Mouse (Mus musculus): Measurements from ENCODE around the gene Gnpnat1. TPM values are rescaled to one million over a fixed set of nuclear protein-coding genes. Genes with fewer than 3 reads are reported as not detected.

Gnpnat1 gene
- polyA plus RNA-seq, 1 experiment from 2014 or later, result 54.4 TPM

DNA sequence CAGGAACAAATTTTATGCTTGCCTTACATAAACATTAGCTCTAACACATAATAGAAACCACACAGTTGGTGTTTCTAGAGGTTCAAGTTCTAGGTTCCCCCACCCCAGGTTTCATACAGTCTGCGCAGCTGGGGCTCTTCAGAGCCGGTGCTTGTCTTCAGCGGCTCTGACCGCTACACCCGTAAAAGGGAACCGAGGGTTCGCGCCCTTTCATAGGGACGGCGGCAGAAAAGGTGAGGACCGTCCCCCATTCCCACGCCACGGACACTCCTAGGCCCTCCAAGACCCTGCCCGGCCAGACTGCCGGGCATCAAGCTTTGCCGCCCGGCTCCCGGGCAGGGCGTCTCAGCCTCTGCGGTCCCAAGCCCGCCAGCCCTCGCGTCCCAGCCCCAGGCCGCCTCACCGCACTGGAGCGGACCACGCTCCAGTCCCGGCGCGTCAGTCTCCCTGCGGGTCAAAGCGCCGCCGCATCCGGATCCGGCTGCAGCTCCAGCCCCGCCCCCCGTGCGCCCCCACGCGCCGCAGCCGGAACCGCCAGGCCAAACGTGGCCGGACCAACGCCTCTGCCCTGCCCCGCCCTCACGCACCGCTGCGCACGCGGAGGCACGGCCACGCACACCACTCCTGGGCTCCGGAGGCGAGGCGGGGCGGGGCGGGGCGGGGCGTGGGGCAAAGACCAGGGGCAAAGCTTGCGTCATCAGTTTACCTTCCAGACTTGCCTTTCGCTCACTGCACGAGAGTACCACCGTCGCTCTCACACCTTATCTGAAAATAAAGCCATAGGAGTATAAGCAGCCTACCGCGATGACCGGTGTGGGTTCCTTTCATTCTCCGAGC lies 16.1 kb downstream of the Gnpnat1 start:
- peak; percentile 96 for DNase-seq (ENCODE audit: low spot score)
- Histone ChIP-seq H3K4me1 (peaks cover 14% of the 10 kb centered on the region), H3K4me3 (peak overlapping the region; percentile 81), H3K27me3 (ENCODE audit: insufficient read depth, poor library complexity, severe bottlenecking) (no peaks in the 10 kb centered on the region), H3K36me3 (0 out of 2 replicates have a peak, but pooled peaks cover 4% of the 10 kb centered on the region), H3K9me3 (no peaks in the 10 kb centered on the region), H3K27ac (peak overlapping the region; percentile 95)
- WGBS, result under 1% methylated on average over 64 of the region's 71 CpGs

DNA sequence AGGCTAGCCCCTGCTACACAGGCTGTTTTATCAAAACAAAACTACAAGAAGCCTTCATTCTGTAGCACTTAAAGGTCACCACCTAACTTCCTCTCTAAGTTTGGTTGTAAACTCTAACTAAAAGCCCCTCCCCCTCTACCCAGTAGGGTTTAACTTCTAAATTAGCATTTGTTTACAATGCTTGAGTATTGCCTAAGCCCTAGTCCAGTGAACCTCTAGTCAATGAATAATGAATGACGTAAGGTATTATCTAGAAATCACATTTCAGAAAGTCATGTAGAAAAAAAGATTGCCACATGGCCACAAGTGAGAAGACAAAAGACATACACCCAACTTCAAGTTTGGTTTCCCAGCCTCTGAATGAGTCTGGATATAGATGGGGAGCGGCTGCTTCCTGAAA lies 17.2 kb downstream of the Gnpnat1 start:
- WGBS, result 20% methylated on average over 2 of the region's 2 CpGs
- DNase-seq (ENCODE audit: low spot score), result no peak
- peak overlapping the region; percentile 95 for H3K27ac ChIP-seq

DNA sequence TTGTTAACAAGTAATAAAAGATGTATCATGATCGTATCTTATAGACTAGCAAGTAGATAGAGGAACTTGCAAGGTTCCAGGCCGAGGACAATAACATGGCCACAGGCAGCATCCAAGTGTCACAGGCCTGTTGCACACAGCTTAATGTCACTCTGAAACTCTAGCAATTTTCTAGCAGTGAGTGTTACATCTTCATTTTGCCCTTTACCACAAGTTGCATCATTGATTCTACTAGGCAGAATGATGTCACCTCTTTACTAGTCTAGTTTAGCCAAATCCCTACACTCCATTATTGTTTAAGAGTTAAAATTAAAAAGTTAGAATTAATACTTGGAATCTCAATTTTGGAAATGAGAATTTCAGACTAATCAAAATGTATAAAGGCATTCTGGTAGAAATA lies 19.1 kb downstream of the Gnpnat1 start:
- Histone ChIP-seq H3K4me3 (no peak overlapping the region), H3K27me3 (ENCODE audit: insufficient read depth, poor library complexity, severe bottlenecking) (no peaks in the 10 kb centered on the region), H3K9me3 (no peaks in the 10 kb centered on the region), H3K36me3 (peaks cover 25% of the 10 kb centered on the region), H3K4me1 (peaks cover 14% of the 10 kb centered on the region), H3K27ac (no peak overlapping the region)
- WGBS, result 91% methylated on average over 2 of the region's 2 CpGs
- DNase-seq (ENCODE audit: low spot score), result no peak

More for the DNA sequence above, 17.2 kb downstream of the Gnpnat1 start:
- H3K27me3 ChIP-seq (ENCODE audit: insufficient read depth, poor library complexity, severe bottlenecking), result no peaks in the 10 kb centered on the region
- peaks cover 12% of the 10 kb centered on the region for H3K36me3 ChIP-seq
- peaks cover 14% of the 10 kb centered on the region for H3K4me1 ChIP-seq
- peak overlapping the region; percentile 81 for H3K4me3 ChIP-seq
- no peaks in the 10 kb centered on the region for H3K9me3 ChIP-seq

DNA sequence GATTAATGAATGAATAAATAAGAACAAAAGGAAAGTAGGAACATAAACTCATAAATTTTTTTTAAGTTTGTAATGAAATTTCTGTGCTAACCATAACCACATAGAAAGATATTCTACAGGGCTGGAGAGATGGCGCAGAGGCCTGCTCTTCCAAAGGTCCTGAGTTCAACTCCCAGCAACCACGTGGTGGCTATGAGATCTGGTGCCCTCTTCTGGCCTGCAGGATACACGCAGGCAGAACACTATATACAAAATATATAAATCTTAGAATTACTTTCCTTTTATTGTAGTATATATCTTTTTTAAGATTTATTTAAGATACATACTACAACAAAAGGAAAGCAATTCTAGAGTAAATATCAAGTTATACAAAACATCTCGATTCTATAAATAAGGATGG lies 21.8 kb downstream of the Gnpnat1 start:
- Histone ChIP-seq H3K27ac (no peak overlapping the region), H3K4me1 (peaks cover 10% of the 10 kb centered on the region), H3K36me3 (peaks cover 48% of the 10 kb centered on the region), H3K27me3 (ENCODE audit: insufficient read depth, poor library complexity, severe bottlenecking) (no peaks in the 10 kb centered on the region), H3K4me3 (no peak overlapping the region), H3K9me3 (no peaks in the 10 kb centered on the region)
- DNase-seq (ENCODE audit: low spot score), result no peak
- WGBS, result 82% methylated on average over 4 of the region's 4 CpGs

DNA sequence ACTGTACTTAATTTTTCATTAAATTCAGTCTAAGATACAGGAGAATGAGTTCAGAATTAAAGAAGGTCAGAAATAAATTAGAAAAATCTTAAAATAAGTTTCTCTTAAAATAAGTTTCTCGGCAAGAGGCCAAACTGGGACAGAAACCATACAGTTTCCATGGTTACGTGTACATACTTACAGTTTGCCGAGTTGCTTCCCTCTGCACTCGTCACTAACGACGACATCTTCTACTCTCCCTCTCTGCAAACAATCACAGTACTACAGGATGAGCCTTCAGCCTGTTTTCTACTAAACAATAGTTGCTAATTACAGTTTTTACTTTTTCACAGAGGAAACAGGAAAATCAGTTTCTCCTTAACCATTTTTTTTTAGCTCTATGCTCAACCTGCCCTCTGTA lies 24.0 kb downstream of the Gnpnat1 start:
- Histone ChIP-seq H3K27me3 (ENCODE audit: insufficient read depth, poor library complexity, severe bottlenecking) (no peaks in the 10 kb centered on the region), H3K27ac (no peak overlapping the region), H3K4me1 (no peaks in the 10 kb centered on the region), H3K36me3 (peaks cover 48% of the 10 kb centered on the region), H3K9me3 (no peaks in the 10 kb centered on the region), H3K4me3 (no peak overlapping the region)
- DNase-seq (ENCODE audit: low spot score), result no peak
- 88% methylated on average over 6 of the region's 6 CpGs for WGBS

DNA sequence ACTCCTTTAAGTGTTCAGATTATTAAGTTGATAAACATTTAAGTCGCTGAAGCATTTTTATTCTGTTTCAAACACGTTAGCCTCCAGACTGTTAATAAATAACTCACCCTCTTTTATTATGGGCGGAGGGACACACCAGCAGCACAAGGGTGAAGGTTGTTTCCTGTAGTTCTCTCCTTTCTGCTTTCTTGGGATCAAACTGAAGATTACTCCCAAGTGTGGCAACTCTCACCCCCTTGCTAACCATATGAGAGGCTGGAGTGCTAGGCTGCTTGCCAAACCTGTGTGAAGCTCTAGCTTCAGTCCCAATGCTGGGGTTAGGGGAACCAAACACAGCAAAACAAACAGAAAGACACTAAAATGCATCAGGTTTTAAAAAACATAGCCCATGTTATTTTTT lies 25.9 kb downstream of the Gnpnat1 start:
- Histone ChIP-seq H3K4me3 (no peak overlapping the region), H3K9me3 (no peaks in the 10 kb centered on the region), H3K4me1 (no peaks in the 10 kb centered on the region), H3K36me3 (peaks cover 44% of the 10 kb centered on the region), H3K27me3 (ENCODE audit: insufficient read depth, poor library complexity, severe bottlenecking) (no peaks in the 10 kb centered on the region), H3K27ac (no peak overlapping the region)
- DNase-seq (ENCODE audit: low spot score), result no peak
- WGBS, result 97% methylated on average over 3 of the region's 3 CpGs

DNA sequence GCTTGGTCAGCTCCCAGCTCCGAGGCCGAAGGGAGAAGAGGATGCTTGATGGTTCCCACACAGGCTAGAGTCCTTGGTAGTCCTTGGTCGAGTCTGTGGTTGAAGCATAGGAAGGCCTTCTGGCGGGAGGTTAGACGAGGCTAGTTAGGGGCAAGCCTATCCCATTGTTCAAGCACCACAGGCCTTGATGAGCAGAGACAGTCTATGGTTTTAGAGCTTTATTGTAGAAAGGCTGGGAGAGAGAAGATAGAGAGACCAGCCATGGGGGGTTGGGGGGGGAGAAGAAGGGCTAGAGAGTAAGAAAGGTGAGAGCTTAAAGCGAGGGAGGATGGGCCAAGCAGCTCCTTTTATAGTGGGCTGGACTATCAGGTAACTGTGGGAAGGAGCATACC lies 39.5 kb downstream of the Gnpnat1 start:
- no peak overlapping the region for H3K4me3 ChIP-seq
- peaks cover 34% of the 10 kb centered on the region for H3K36me3 ChIP-seq
- no peaks in the 10 kb centered on the region for H3K9me3 ChIP-seq
- 81% methylated on average over 6 of the region's 6 CpGs for WGBS
- no peak overlapping the region for H3K27ac ChIP-seq
- no peak for DNase-seq (ENCODE audit: low spot score)
- H3K4me1 ChIP-seq, result no peaks in the 10 kb centered on the region; the same call in 1 of the 2 replicates
- H3K27me3 ChIP-seq (ENCODE audit: insufficient read depth, poor library complexity, severe bottlenecking), result no peaks in the 10 kb centered on the region

DNA sequence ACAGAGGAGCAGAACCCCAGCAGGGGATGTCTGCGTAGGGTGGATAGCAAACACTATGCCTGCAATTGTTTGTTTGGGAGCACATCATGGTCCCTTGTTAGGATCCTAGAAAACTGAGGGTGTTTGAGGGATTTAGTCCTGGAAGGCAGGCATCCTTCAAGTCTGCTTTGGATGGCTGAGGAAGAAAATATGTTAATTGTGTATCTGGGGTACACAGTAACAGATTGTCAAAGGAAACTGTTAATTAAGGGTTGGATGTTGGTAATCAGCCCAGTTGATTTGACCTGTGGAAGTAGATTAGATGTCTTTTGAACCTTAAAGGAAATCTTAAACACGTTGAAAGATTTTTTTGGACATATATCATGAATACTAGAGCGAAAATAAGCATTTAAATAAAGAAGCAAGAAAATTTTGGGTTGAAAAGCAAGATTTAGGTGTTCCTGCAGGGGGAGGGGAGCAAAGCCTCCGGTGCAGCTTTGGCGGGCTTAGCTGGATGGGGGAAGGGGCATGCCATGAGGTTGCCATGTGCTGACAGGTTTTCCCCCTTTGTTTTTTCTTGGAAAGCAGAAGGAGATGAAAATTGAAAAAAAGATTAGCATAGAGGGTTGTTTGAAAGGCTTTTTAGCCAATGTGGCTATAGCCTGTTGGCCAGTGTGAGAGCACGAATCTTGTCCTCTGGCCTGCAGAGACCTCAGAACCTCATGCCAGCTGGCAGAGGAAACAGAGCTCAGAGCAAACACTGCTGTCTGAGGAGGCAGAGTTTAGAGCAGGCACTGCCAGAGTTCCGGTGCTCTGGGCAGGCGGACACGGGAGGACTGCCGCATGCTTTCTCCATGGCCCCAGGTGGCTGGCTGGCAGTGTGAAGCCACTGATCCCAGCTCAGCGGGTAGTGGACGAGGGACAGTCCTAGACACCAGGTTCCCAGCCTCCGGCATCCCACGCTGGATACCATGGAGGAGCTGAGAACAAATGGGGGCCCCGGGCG lies 40.2 kb downstream of the Gnpnat1 start:
- 79% methylated on average over 16 of the region's 16 CpGs for WGBS
- H3K27ac ChIP-seq, result no peak overlapping the region
- H3K27me3 ChIP-seq (ENCODE audit: insufficient read depth, poor library complexity, severe bottlenecking), result no peaks in the 10 kb centered on the region
- H3K36me3 ChIP-seq, result peaks cover 32% of the 10 kb centered on the region
- H3K4me1 ChIP-seq, result no peaks in the 10 kb centered on the region; the same call in 1 of the 2 replicates
- H3K4me3 ChIP-seq, result no peak overlapping the region
- H3K9me3 ChIP-seq, result no peaks in the 10 kb centered on the region
- no peak for DNase-seq (ENCODE audit: low spot score)

DNA sequence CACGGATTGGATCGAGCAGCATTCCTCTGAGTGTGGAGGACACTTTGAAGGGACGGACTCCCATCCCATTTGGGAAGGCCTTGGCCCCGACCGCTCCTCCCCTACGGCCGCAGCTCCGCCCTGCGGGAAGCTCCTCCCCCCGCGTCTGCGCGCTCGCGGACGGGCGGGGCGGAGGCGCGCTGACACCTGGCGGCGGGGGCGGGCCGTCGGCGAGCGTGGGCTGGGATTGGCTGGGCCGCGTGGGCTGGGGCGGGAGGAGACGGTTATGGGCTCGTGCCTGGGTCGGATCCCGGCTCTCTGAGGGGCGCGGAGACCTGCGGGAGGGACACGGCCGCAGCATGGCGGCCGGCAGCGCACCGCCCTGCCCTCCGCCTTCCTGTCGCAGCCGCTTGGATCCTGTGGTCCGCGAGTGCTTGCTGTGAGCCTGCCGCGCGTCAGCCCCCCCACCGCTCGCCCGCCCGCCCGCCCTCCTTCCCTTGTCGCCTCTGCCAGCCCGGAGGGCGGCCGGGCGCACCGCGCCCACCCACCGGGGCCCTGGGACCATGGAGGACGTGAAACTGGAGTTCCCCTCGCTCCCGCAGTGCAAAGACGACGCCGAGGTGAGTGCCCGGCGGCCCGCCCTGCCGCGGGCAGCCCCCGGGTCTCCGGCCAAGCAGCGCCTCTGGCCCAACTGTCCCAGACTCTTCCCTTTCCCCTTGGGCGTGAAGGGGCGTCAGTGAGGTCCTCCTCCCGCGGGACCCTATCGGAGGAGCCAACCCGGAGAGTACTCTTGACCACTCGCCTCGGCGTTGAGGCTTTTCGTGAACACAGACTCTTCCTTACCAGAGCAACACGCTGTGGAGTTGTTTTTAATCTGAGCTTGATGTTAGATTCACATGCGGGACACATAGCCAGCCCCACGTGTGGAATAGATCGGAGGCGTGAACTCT lies 53.5 kb downstream of the Gnpnat1 start, which contains the start of gene Styx:
TSS of gene Styx (plus strand) at position 163 of the 929 bp plus-strand sequence.
- peaks cover 12% of the 10 kb centered on the region for H3K4me1 ChIP-seq
- H3K27ac ChIP-seq, result peak within 1 kb of the TSS; percentile 92
- H3K36me3 ChIP-seq, result peaks cover 32% of the 10 kb centered on the region
- peak; percentile 98 for DNase-seq (ENCODE audit: low spot score)
- WGBS, result under 1% methylated on average over 79 of the region's 93 CpGs
- no peaks in the 10 kb centered on the region for H3K27me3 ChIP-seq (ENCODE audit: insufficient read depth, poor library complexity, severe bottlenecking)
- H3K4me3 ChIP-seq, result peak within 1 kb of the TSS; percentile 64
- H3K9me3 ChIP-seq, result no peaks in the 10 kb centered on the region

DNA sequence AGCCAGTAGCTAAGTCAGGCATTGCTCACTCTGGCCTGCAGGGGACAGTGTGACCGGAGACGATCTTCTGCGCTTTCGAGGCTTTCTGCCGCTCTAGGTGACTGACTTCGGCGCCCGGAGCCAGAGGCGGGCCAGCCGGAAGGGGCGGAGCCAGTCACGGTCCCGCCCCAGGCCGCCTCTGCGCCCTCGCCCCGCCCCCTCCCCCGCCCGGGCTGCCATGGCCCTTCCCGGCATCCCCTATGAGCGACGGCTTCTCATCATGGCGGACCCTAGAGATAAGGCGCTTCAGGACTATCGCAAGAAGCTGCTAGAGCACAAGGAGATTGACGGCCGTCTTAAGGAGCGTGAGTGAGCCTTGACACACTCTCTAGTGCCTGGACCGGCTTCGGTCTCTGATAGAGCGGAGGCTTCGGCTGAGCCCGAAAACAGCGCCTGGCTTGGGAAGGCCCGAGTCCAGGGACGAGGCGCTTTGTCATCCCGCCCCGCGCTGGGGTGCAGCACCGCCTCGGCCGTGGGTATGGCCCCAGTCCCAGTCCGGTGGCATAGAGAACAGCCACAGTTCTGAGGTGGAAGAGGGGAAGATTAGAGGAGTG lies 75.0 kb downstream of the Gnpnat1 start, which contains the start of gene Psmc6:
TSS of gene Psmc6 (plus strand) at position 200 of the 593 bp plus-strand sequence.
- Histone ChIP-seq H3K36me3 (peaks cover 34% of the 10 kb centered on the region), H3K4me1 (no peaks in the 10 kb centered on the region), H3K27ac (peak within 1 kb of the TSS; percentile 98), H3K4me3 (peak within 1 kb of the TSS; percentile 97), H3K27me3 (ENCODE audit: insufficient read depth, poor library complexity, severe bottlenecking) (no peaks in the 10 kb centered on the region), H3K9me3 (no peaks in the 10 kb centered on the region)
- 0% methylated on average over 44 of the region's 44 CpGs for WGBS
- DNase-seq (ENCODE audit: low spot score), result peak; percentile 97

DNA sequence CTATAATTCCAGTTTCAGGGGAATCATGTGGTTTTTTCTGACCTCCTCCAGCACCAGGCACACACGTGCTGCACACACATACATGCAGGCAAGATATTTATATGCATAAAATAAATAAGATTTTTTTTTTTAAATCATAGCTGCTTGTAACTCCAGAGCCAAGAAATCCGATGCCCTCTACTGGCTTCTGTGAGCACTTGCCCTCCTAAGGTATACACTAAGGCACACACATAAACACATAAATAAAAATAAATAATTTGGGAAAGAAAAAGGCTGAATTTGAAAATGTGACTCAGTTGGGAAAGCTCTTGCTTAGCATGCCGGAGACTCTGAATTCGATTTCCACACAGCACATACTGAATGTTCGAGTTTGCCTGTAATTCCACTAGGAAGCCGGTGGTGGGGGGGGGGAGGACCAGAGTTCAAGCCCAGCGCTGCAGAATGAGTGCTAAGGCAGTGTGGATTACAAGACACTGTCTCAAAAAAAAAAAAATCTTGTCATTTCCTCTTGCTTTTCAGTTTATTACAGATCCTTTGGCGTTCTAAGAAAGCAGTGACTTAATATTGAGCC lies 75.6 kb downstream of the Gnpnat1 start:
- no peaks in the 10 kb centered on the region for H3K9me3 ChIP-seq
- peaks cover 29% of the 10 kb centered on the region for H3K36me3 ChIP-seq
- H3K27ac ChIP-seq, result peak overlapping the region; percentile 98
- no peaks in the 10 kb centered on the region for H3K27me3 ChIP-seq (ENCODE audit: insufficient read depth, poor library complexity, severe bottlenecking)
- WGBS, result 12% methylated on average over 8 of the region's 8 CpGs
- DNase-seq (ENCODE audit: low spot score), result no peak
- no peaks in the 10 kb centered on the region for H3K4me1 ChIP-seq
- peak overlapping the region; percentile 97 for H3K4me3 ChIP-seq
